Mouse (Mus musculus): Measurements from ENCODE around the gene Wdr83. TPM values are rescaled to one million over a fixed set of nuclear protein-coding genes. Genes with fewer than 3 reads are reported as not detected.
"Not testable (repeated sequence)": the region's sequence is repeated elsewhere in the genome, so short reads cannot be mapped to it uniquely, and the experiment has no call there.

The Wdr83 gene
- polyA plus RNA-seq, 1 experiment from 2014 or later = 50.3 TPM

GRCm38 (mm10) chr8:85095051-85095450 is 13.9 kb upstream of the Wdr83 start:
- H3K36me3 ChIP-seq = peaks cover 53% of the 10 kb centered on the region
- H3K9me3 ChIP-seq (replicated peaks) = no peaks in the 10 kb centered on the region
- H3K27ac ChIP-seq (replicated peaks) = no peak overlapping the region
- 96% methylated on average over 13 of the region's 13 CpGs for WGBS
- no peak overlapping the region for H3K4me3 ChIP-seq (replicated peaks)
- no peak for ATAC-seq (ENCODE audit: low FRiP score)
- no peak overlapping the region for H3K9ac ChIP-seq (replicated peaks)
- H3K27me3 ChIP-seq (replicated peaks) = no peaks in the 10 kb centered on the region
- H3K4me2 ChIP-seq = no peak overlapping the region
- no peaks in the 10 kb centered on the region for H3K4me1 ChIP-seq

GRCm38 (mm10) chr8:85091526-85092090 is 10.5 kb upstream of the Wdr83 start:
- Histone ChIP-seq H3K9me3 (replicated peaks) (no peaks in the 10 kb centered on the region), H3K4me3 (replicated peaks) (no peak overlapping the region), H3K4me2 (no peak overlapping the region), H3K9ac (replicated peaks) (no peak overlapping the region), H3K27me3 (replicated peaks) (no peaks in the 10 kb centered on the region), H3K4me1 (no peaks in the 10 kb centered on the region), H3K36me3 (peaks cover 35% of the 10 kb centered on the region), H3K27ac (replicated peaks) (no peak overlapping the region)
- 30% methylated on average over 21 of the region's 21 CpGs for WGBS
- ATAC-seq (ENCODE audit: low FRiP score) = no peak

- Histone ChIP-seq H3K36me3 (peaks cover 29% of the 10 kb centered on the region), H3K4me1 (no peaks in the 10 kb centered on the region), H3K27me3 (replicated peaks) (no peaks in the 10 kb centered on the region), H3K9ac (replicated peaks) (no peak overlapping the region), H3K9me3 (replicated peaks) (no peaks in the 10 kb centered on the region), H3K4me3 (replicated peaks) (no peak overlapping the region), H3K4me2 (no peak overlapping the region), H3K27ac (replicated peaks) (no peak overlapping the region)
- no peak for ATAC-seq (ENCODE audit: low FRiP score)
- 91% methylated on average over 11 of the region's 11 CpGs for WGBS
Observed at GRCm38 (mm10) chr8:85090856-85091255, 9.8 kb upstream of the Wdr83 start.

- no peak overlapping the region for H3K4me2 ChIP-seq
- H3K4me3 ChIP-seq (replicated peaks) = no peak overlapping the region
- no peak overlapping the region for H3K9ac ChIP-seq (replicated peaks)
- H3K27me3 ChIP-seq (replicated peaks) = no peaks in the 10 kb centered on the region
- H3K27ac ChIP-seq (replicated peaks) = no peak overlapping the region
- H3K4me1 ChIP-seq = peaks cover 7% of the 10 kb centered on the region
- no peaks in the 10 kb centered on the region for H3K9me3 ChIP-seq (replicated peaks)
- H3K36me3 ChIP-seq = peaks cover 14% of the 10 kb centered on the region; the same call in 1 of the 2 replicates
- no peak for ATAC-seq (ENCODE audit: low FRiP score)
- WGBS = 85% methylated on average over 2 of the region's 2 CpGs
Observed at GRCm38 (mm10) chr8:85088771-85089170, 7.7 kb upstream of the Wdr83 start.

GRCm38 (mm10) chr8:85086238-85086637 is 5.1 kb upstream of the Wdr83 start:
- peaks cover 24% of the 10 kb centered on the region for H3K4me1 ChIP-seq
- WGBS = 82% methylated on average over 3 of the region's 3 CpGs
- H3K36me3 ChIP-seq = peaks cover 9% of the 10 kb centered on the region; the same call in 1 of the 2 replicates
- ATAC-seq (ENCODE audit: low FRiP score) = no peak
- no peak overlapping the region for H3K27ac ChIP-seq (replicated peaks)
- H3K9ac ChIP-seq (replicated peaks) = no peak overlapping the region
- H3K9me3 ChIP-seq (replicated peaks) = no peaks in the 10 kb centered on the region
- no peak overlapping the region for H3K4me3 ChIP-seq (replicated peaks)
- H3K4me2 ChIP-seq = no peak overlapping the region
- no peaks in the 10 kb centered on the region for H3K27me3 ChIP-seq (replicated peaks)

GRCm38 (mm10) chr8:85084633-85085032 is 3.5 kb upstream of the Wdr83 start:
- Histone ChIP-seq H3K36me3 (peaks cover 9% of the 10 kb centered on the region; the same call in 1 of the 2 replicates), H3K9ac (replicated peaks) (no peak overlapping the region), H3K27ac (replicated peaks) (no peak overlapping the region), H3K9me3 (replicated peaks) (no peaks in the 10 kb centered on the region), H3K4me1 (peaks cover 32% of the 10 kb centered on the region), H3K27me3 (replicated peaks) (no peaks in the 10 kb centered on the region), H3K4me2 (0 out of 2 replicates have a peak overlapping the region, but pooled peaks have one; percentile 5), H3K4me3 (replicated peaks) (no peak overlapping the region)
- WGBS = 87% methylated on average over 8 of the region's 8 CpGs
- ATAC-seq (ENCODE audit: low FRiP score) = no peak

- Histone ChIP-seq H3K4me2 (peak within 1 kb of the TSS; percentile 93), H3K27me3 (replicated peaks) (no peaks in the 10 kb centered on the region), H3K4me1 (peaks cover 42% of the 10 kb centered on the region), H3K36me3 (peaks cover 11% of the 10 kb centered on the region; the same call in 1 of the 2 replicates), H3K27ac (replicated peaks) (peak within 1 kb of the TSS; percentile 48; the same call in 1 of the 2 replicates), H3K4me3 (replicated peaks) (peak within 1 kb of the TSS; percentile 63), H3K9ac (replicated peaks) (peak within 1 kb of the TSS; percentile 63), H3K9me3 (replicated peaks) (no peaks in the 10 kb centered on the region)
- ATAC-seq (ENCODE audit: low FRiP score) = peak; percentile 85
- WGBS = under 1% methylated on average over 30 of the region's 30 CpGs
Observed at GRCm38 (mm10) chr8:85083108-85083813, 2.2 kb upstream of the Wdr83 start, which contains the start of gene Man2b1. Gene Man2b1, plus strand, starts transcription at chr8:85083270.

GRCm38 (mm10) chr8:85082169-85082568 is 1.1 kb upstream of the Wdr83 start:
- peak overlapping the region; percentile 93 for H3K4me2 ChIP-seq
- H3K4me3 ChIP-seq (replicated peaks) = not testable (repeated sequence)

GRCm38 (mm10) chr8:85080532-85081215 is 432 bp downstream of the Wdr83 start, which contains the start of gene Wdr83os:
Gene Wdr83os, plus strand, starts transcription at chr8:85080740.
- Histone ChIP-seq H3K4me2 (peak within 1 kb of the TSS; percentile 93), H3K27me3 (replicated peaks) (no peaks in the 10 kb centered on the region), H3K9ac (replicated peaks) (peak within 1 kb of the TSS; percentile 77), H3K9me3 (replicated peaks) (no peaks in the 10 kb centered on the region), H3K36me3 (peaks cover 19% of the 10 kb centered on the region), H3K27ac (replicated peaks) (peak within 1 kb of the TSS; percentile 75), H3K4me3 (replicated peaks) (peak within 1 kb of the TSS; percentile 58), H3K4me1 (peaks cover 45% of the 10 kb centered on the region)
- under 1% methylated on average over 30 of the region's 30 CpGs for WGBS
- no peak; the same call in 1 of the 2 replicates for ATAC-seq (ENCODE audit: low FRiP score)

More at GRCm38 (mm10) chr8:85082169-85082568, 1.1 kb upstream of the Wdr83 start:
- H3K27ac ChIP-seq (replicated peaks); H3K9ac ChIP-seq (replicated peaks); ATAC-seq (ENCODE audit: low FRiP score); H3K27me3 ChIP-seq (replicated peaks); H3K9me3 ChIP-seq (replicated peaks); H3K36me3 ChIP-seq: not testable (repeated sequence)
- H3K4me1 ChIP-seq = peaks cover 42% of the 10 kb centered on the region
- WGBS = 86% methylated on average over 4 of the region's 4 CpGs

- Histone ChIP-seq H3K4me2 (peak overlapping the region; percentile 93), H3K36me3 (peaks cover 24% of the 10 kb centered on the region)
- no peak for ATAC-seq (ENCODE audit: low FRiP score)
Observed at GRCm38 (mm10) chr8:85080214-85080531, 933 bp downstream of the Wdr83 start.

GRCm38 (mm10) chr8:85076993-85077392 is 4.1 kb downstream of the Wdr83 start:
- Histone ChIP-seq H3K4me1 (peaks cover 41% of the 10 kb centered on the region), H3K9me3 (replicated peaks) (no peaks in the 10 kb centered on the region), H3K4me3 (replicated peaks) (no peak overlapping the region), H3K36me3 (peaks cover 40% of the 10 kb centered on the region), H3K4me2 (no peak overlapping the region), H3K27ac (replicated peaks) (no peak overlapping the region), H3K27me3 (replicated peaks) (no peaks in the 10 kb centered on the region), H3K9ac (replicated peaks) (no peak overlapping the region)
- 0% methylated on average over 2 of the region's 2 CpGs for WGBS
- ATAC-seq (ENCODE audit: low FRiP score) = no peak

More at GRCm38 (mm10) chr8:85080214-85080531, 933 bp downstream of the Wdr83 start:
- Histone ChIP-seq H3K27me3 (replicated peaks) (no peaks in the 10 kb centered on the region), H3K9ac (replicated peaks) (peak overlapping the region; percentile 77), H3K4me3 (replicated peaks) (peak overlapping the region; percentile 58), H3K4me1 (peaks cover 45% of the 10 kb centered on the region), H3K9me3 (replicated peaks) (no peaks in the 10 kb centered on the region), H3K27ac (replicated peaks) (peak overlapping the region; percentile 75)
- under 1% methylated on average over 25 of the region's 25 CpGs for WGBS

Data from neural tube, embryonic 15.5 days (tissue).